Mouse (Mus musculus) T-cell, adult 2 months (primary cell): Measurements from ENCODE around the gene Adgrg5.
A peak's percentile ranks its signal among the peaks of the same experiment; 100 is the strongest.

Experiments
- DNase-seq: peaks from one replicate; pipeline ENCODE4 v3.0.0; 2022; ENCODE audit warnings: low spot score

Adgrg5 gene

GRCm38 (mm10) chr8:94967554-94967953 is 44.1 kb downstream of the Adgrg5 start:
- no peak for DNase-seq

- peak; percentile 57 for DNase-seq
These were observed 49.8 kb downstream of the Adgrg5 start for GRCm38 (mm10) chr8:94973270-94973669.

- DNase-seq: no peak
These were observed 50.3 kb downstream of the Adgrg5 start for GRCm38 (mm10) chr8:94973786-94974185.

GRCm38 (mm10) chr8:94974467-94975165 is 51.1 kb downstream of the Adgrg5 start, which contains the start of gene Adgrg1:
TSS of gene Adgrg1 (plus strand) at chr8:94974751.
- DNase-seq: no peak

- peak; percentile 28 for DNase-seq
These were observed 53.3 kb downstream of the Adgrg5 start for GRCm38 (mm10) chr8:94976651-94977417.

GRCm38 (mm10) chr8:94978131-94978530 is 54.6 kb downstream of the Adgrg5 start:
- no peak for DNase-seq

GRCm38 (mm10) chr8:94978593-94979319 is 55.3 kb downstream of the Adgrg5 start:
- DNase-seq: no peak

- no peak for DNase-seq
These were observed 56.7 kb downstream of the Adgrg5 start for GRCm38 (mm10) chr8:94980176-94980575.

GRCm38 (mm10) chr8:94980976-94981375 is 57.5 kb downstream of the Adgrg5 start:
- no peak for DNase-seq

- no peak for DNase-seq
These were observed 58.4 kb downstream of the Adgrg5 start for GRCm38 (mm10) chr8:94981848-94982247.

- DNase-seq: no peak
These were observed 59.7 kb downstream of the Adgrg5 start for GRCm38 (mm10) chr8:94983146-94983545.

GRCm38 (mm10) chr8:94983881-94984516 is 60.5 kb downstream of the Adgrg5 start:
- DNase-seq: no peak

GRCm38 (mm10) chr8:94985023-94985422 is 61.5 kb downstream of the Adgrg5 start:
- DNase-seq: no peak

GRCm38 (mm10) chr8:94986676-94987075 is 63.2 kb downstream of the Adgrg5 start:
- no peak for DNase-seq

GRCm38 (mm10) chr8:94987553-94987952 is 64.1 kb downstream of the Adgrg5 start:
- no peak for DNase-seq

- no peak for DNase-seq
These were observed 65.1 kb downstream of the Adgrg5 start for GRCm38 (mm10) chr8:94988619-94989018.

- no peak for DNase-seq
These were observed 66.2 kb downstream of the Adgrg5 start for GRCm38 (mm10) chr8:94989711-94990110.

- DNase-seq: no peak
These were observed 67.3 kb downstream of the Adgrg5 start for GRCm38 (mm10) chr8:94990598-94991453.

- no peak for DNase-seq
These were observed 68.0 kb downstream of the Adgrg5 start for GRCm38 (mm10) chr8:94991454-94991994.

- no peak for DNase-seq
These were observed 68.5 kb downstream of the Adgrg5 start for GRCm38 (mm10) chr8:94992010-94992409.

- no peak for DNase-seq
These were observed 69.0 kb downstream of the Adgrg5 start for GRCm38 (mm10) chr8:94992534-94992933.
